Mouse (Mus musculus): ENCODE measurements around the gene Rab21. TPM values are rescaled to one million over a fixed set of nuclear protein-coding genes. Genes with fewer than 3 reads are reported as not detected.

Gene Rab21
- polyA plus RNA-seq (2015; fragmentation: Nextera tagmentation; extraction: Ambion mirVana) = 9.0 and 9.3 TPM in 2 replicates

DNA sequence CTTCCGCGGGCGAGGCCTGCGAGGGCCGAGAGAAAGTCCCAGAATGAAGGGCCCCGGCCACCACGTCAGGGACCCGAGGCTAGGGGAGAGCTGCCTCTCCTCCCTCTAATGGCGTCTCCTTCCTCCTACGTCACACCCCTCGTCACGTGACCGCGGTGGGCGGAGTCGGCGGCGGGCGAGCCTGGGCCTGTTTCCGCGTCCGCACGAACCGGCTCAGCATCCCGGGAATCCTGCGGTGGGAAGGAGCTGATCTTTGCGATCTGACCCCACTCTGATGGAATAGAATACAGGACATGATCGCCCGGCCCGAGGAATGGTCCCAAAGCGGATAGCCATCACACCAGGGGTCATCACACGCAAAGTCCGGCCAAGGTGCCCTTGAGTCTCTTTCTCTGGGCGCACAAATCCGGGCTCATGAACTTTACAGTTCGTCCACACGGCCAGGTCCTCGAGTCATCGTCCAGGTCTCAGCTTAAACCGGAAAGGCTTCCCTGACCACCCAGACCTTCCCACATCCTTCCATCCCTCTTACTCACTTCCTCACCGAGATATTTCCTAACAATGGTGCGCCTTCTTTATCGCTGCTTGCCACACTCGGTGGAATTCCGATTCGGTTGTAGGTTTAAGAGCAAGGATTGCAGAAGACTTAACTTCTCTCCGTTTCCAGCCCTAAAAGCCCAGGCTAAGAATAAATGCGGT lies at the start of gene Rab21:
Rab21 (minus strand) TSS at position 122 of the 699 bp plus-strand sequence.
- Histone ChIP-seq H3K27me3 (no peaks in the 10 kb centered on the region), H3K4me1 (replicated peaks) (peaks cover 43% of the 10 kb centered on the region), H3K4me2 (peak within 1 kb of the TSS; percentile 78), H3K9ac (peak within 1 kb of the TSS; percentile 96), H3K36me3 (no peaks in the 10 kb centered on the region), H3K9me3 (no peaks in the 10 kb centered on the region), H3K27ac (replicated peaks) (peak within 1 kb of the TSS; percentile 97), H3K4me3 (peak within 1 kb of the TSS; percentile 96)
- under 1% methylated on average over 47 of the region's 48 CpGs for WGBS
- peak; percentile 94 for ATAC-seq (ENCODE audit: low read depth)

DNA sequence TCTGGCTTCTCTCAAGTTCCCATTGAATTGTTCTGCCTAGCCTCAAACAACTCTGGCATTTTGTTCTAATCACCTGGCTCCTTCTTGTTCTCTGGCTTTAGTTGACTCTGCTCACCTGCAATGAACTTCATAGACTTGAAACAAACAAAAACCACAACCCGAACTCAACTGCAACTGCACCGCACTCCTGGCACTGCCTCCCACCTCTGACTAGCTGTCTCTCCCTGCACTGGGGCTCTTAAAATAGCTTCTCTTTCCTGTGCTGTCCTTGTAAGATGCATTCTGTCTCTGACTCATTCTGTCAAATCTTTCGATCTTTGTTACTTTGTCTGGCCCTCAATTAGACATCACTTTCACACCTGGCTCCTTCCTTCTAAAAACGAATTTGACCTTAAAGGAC lies 47.8 kb upstream of the Rab21 start:
- WGBS = 89% methylated on average over 4 of the region's 4 CpGs
- H3K27ac ChIP-seq (replicated peaks) = 0 out of 2 replicates have a peak overlapping the region, but pooled peaks have one; percentile 95
- peaks cover 12% of the 10 kb centered on the region for H3K36me3 ChIP-seq
- peaks cover 27% of the 10 kb centered on the region for H3K4me1 ChIP-seq (replicated peaks)
- H3K4me2 ChIP-seq = peak overlapping the region; percentile 79
- no peaks in the 10 kb centered on the region for H3K9me3 ChIP-seq
- ATAC-seq (ENCODE audit: low read depth) = no peak
- H3K27me3 ChIP-seq = no peaks in the 10 kb centered on the region
- H3K4me3 ChIP-seq = peak overlapping the region; percentile 63
- H3K9ac ChIP-seq = peak overlapping the region; percentile 71; the same call in 1 of the 2 replicates

DNA sequence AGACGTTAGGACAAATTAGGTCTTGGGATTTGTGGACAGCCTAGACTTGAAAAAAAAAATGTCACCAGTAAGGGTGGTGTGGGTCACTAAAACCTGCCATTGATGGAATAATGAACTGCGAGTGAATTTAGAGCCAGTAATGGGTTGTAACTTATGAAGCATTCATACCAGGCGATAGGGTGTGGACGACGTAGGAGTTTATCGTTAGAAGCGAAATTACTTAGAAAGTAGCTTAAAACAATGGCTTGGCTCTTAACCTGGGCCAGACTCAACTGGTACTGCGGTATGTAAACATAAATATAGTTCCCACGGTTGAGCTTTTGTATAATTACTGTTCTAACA lies 47.2 kb upstream of the Rab21 start:
- no peak for ATAC-seq (ENCODE audit: low read depth)

DNA sequence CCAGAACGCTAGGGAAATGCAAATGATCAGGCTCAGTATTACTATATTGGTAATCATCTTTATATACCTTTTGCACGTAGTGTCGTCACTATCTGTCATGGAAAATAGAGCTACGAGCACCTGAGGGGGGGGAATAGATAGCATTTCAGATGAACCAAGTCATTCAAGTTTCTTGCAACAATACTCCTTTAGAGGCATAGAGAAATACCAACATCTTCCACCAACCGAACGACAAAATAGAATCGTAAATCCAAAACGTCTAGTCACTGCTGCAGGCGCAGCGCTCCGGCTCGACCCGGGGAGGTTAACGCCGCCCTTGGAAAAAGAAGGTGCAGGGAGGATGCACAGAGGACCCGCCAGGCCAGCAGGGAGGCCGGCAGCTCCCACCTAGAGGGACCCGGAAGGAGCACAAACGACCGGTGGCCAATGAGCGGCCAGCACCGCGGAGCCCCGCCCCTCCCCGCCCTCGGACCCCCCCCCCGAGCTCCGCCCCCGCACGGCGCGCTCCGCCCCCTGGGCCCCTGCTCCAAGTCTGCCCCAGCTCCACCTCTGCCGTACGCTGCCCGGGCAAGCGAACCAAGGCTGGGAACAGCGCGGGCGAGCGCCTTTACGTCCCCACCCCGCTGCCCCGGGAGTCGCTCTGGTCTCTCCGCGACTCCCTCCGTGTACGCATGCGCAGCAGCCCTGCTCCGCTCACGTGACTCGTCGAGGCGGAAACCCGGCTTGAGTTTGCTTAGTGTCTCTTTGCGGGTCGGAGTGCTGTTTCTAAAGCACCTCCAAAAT lies 46.6 kb upstream of the Rab21 start, which contains the start of gene Tmem19:
Tmem19 (minus strand) TSS at position 662 of the 783 bp plus-strand sequence.
- peaks cover 19% of the 10 kb centered on the region for H3K36me3 ChIP-seq
- H3K4me3 ChIP-seq = peak within 1 kb of the TSS; percentile 63
- peaks cover 27% of the 10 kb centered on the region for H3K4me1 ChIP-seq (replicated peaks)
- no peaks in the 10 kb centered on the region for H3K9me3 ChIP-seq
- peak within 1 kb of the TSS; percentile 79 for H3K4me2 ChIP-seq
- peak within 1 kb of the TSS; percentile 71 for H3K9ac ChIP-seq
- no peaks in the 10 kb centered on the region for H3K27me3 ChIP-seq
- peak within 1 kb of the TSS; percentile 95 for H3K27ac ChIP-seq (replicated peaks)
- WGBS = under 1% methylated on average over 56 of the region's 58 CpGs
- ATAC-seq (ENCODE audit: low read depth) = peak; percentile 99

More for the DNA sequence above, 47.2 kb upstream of the Rab21 start:
- H3K4me3 ChIP-seq = peak overlapping the region; percentile 63
- H3K4me1 ChIP-seq (replicated peaks) = peaks cover 27% of the 10 kb centered on the region
- H3K9me3 ChIP-seq = no peaks in the 10 kb centered on the region
- no peaks in the 10 kb centered on the region for H3K27me3 ChIP-seq
- H3K9ac ChIP-seq = peak overlapping the region; percentile 71
- H3K4me2 ChIP-seq = peak overlapping the region; percentile 79
- peaks cover 15% of the 10 kb centered on the region for H3K36me3 ChIP-seq
- peak overlapping the region; percentile 95 for H3K27ac ChIP-seq (replicated peaks)
- 7% methylated on average over 9 of the region's 9 CpGs for WGBS

DNA sequence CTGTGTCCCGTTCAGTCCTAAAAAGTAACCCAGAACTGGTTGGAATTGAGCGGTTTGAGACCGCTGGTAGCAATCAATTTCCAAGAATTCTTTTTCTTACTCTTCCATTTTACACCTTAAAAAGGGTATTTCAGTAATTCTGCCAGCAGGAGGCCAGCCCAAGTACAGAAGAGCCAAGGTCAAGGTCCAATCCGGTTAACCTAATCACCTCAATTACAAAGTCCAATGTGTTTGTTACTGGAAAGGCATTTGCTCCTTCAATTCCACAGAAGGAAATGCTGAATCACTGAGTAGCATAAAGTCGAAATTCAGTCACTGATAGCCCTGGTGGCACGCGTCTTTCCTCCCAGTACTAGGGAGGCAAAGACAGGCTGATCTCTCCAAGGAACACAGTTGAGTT lies 43.7 kb upstream of the Rab21 start:
- H3K36me3 ChIP-seq = peaks cover 37% of the 10 kb centered on the region
- H3K27ac ChIP-seq (replicated peaks) = no peak overlapping the region
- 91% methylated on average over 7 of the region's 7 CpGs for WGBS
- no peak overlapping the region for H3K9ac ChIP-seq
- H3K9me3 ChIP-seq = no peaks in the 10 kb centered on the region
- no peak for ATAC-seq (ENCODE audit: low read depth)
- H3K4me1 ChIP-seq (replicated peaks) = peaks cover 27% of the 10 kb centered on the region
- H3K4me3 ChIP-seq = no peak overlapping the region
- no peaks in the 10 kb centered on the region for H3K27me3 ChIP-seq
- H3K4me2 ChIP-seq = no peak overlapping the region

DNA sequence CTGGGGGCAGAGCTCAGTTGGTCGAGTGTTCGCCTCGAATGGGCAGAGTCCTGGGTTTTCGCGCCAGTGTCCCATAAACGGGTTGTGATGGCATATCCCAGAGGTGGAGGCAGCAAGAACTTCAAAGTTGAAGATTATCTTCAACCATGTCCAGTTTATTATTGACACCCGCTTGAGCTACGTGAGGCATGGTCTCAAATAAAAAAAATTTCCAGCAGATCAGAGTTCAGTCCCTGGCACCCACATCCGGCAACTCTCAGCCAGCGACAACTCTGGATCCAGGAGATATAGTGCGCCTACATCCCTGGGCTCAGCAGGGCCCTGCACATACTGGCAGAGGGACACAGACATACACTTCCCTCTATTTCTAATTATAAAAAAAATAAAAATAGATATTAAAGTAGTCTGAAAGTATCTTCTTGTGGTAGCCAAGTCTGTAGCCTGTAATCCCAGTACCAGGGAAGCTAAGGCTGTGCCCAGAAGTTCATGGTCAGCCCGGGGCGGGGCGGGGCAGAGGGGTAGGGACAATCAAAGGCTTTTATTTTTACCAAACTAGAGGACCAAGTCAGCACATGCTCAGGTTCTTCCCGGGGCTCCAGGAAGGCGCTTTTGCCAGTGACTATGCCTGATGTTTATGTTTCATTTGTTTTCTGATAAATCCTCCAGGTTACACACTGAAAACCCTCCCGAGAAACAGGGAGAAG lies 43.0 kb upstream of the Rab21 start:
- Histone ChIP-seq H3K4me2 (no peak overlapping the region), H3K4me3 (no peak overlapping the region), H3K36me3 (peaks cover 37% of the 10 kb centered on the region), H3K9ac (no peak overlapping the region), H3K27me3 (no peaks in the 10 kb centered on the region), H3K4me1 (replicated peaks) (peaks cover 27% of the 10 kb centered on the region), H3K27ac (replicated peaks) (no peak overlapping the region), H3K9me3 (no peaks in the 10 kb centered on the region)
- no peak for ATAC-seq (ENCODE audit: low read depth)
- WGBS = 93% methylated on average over 17 of the region's 17 CpGs

DNA sequence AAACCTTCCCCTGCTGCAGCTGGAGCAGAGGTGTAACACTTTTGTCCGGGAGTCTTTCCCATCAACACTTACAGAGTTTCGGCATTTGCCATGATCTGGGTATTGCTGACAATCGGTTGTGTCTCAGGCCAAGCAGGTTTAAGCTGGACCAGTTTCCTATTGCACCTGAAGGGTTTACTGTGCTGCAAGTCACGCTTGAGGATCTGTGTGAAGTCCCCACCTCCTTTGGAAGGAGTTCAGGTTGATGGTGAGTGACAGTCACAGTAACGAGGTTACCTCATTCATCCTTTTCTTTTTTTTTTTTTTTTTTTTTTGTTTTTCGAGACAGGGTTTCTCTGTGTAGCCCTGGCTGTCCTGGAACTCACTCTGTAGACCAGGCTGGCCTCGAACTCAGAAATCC lies 40.7 kb upstream of the Rab21 start:
- H3K4me1 ChIP-seq (replicated peaks) = peaks cover 13% of the 10 kb centered on the region
- no peaks in the 10 kb centered on the region for H3K9me3 ChIP-seq
- 94% methylated on average over 6 of the region's 7 CpGs for WGBS
- no peak overlapping the region for H3K9ac ChIP-seq
- no peak overlapping the region for H3K4me2 ChIP-seq
- H3K27ac ChIP-seq (replicated peaks) = no peak overlapping the region
- no peak overlapping the region for H3K4me3 ChIP-seq
- H3K36me3 ChIP-seq = peaks cover 37% of the 10 kb centered on the region
- H3K27me3 ChIP-seq = no peaks in the 10 kb centered on the region
- ATAC-seq (ENCODE audit: low read depth) = no peak

DNA sequence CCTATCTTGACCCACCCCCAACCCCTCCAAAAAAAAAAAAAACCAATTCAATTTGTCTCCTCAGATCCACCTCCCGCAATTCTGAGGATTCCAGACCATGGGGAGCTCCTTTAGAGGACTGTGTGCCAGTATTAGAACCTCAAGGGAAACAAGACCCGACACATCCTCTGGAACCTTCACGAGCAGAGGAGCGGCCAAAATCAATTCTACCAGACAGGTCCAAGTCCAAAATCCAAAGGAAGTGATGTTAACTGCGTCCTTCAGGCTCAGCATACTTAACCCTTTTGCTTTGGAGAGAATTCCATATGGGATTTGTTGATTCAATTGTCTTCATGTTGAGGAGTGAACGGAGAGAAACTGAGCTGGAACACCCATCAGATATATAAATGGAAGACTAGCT lies 39.6 kb upstream of the Rab21 start:
- Histone ChIP-seq H3K27ac (replicated peaks) (no peak overlapping the region), H3K9ac (no peak overlapping the region), H3K27me3 (no peaks in the 10 kb centered on the region), H3K4me2 (no peak overlapping the region), H3K4me1 (replicated peaks) (0 out of 2 replicates have a peak, but pooled peaks cover 2% of the 10 kb centered on the region), H3K36me3 (peaks cover 37% of the 10 kb centered on the region), H3K4me3 (no peak overlapping the region), H3K9me3 (no peaks in the 10 kb centered on the region)
- no peak for ATAC-seq (ENCODE audit: low read depth)
- WGBS = 92% methylated on average over 6 of the region's 6 CpGs

DNA sequence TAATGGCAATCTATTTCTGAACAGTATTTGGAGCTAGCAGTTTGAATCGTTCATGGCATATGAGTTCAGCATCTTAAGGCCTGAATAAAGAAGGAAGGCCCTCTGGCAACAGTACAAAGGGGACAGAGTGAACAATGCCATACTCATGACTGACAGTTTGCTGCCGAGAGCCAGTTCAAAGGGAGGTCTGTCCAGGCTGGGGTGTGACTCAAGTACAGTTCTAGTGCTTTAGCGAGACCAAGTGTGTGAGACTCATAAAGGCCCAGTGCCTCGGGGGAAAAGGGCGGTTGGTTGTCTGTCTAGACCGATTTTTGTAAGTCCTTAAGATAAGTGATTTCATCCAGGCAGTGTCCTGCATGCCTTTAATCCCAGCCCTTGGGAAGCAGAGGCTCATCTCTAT lies 39.2 kb upstream of the Rab21 start:
- Histone ChIP-seq H3K4me3 (no peak overlapping the region), H3K27me3 (no peaks in the 10 kb centered on the region), H3K4me1 (replicated peaks) (no peaks in the 10 kb centered on the region), H3K9ac (no peak overlapping the region), H3K9me3 (no peaks in the 10 kb centered on the region), H3K4me2 (no peak overlapping the region), H3K36me3 (peaks cover 37% of the 10 kb centered on the region), H3K27ac (replicated peaks) (no peak overlapping the region)
- ATAC-seq (ENCODE audit: low read depth) = no peak
- 64% methylated on average over 6 of the region's 6 CpGs for WGBS

DNA sequence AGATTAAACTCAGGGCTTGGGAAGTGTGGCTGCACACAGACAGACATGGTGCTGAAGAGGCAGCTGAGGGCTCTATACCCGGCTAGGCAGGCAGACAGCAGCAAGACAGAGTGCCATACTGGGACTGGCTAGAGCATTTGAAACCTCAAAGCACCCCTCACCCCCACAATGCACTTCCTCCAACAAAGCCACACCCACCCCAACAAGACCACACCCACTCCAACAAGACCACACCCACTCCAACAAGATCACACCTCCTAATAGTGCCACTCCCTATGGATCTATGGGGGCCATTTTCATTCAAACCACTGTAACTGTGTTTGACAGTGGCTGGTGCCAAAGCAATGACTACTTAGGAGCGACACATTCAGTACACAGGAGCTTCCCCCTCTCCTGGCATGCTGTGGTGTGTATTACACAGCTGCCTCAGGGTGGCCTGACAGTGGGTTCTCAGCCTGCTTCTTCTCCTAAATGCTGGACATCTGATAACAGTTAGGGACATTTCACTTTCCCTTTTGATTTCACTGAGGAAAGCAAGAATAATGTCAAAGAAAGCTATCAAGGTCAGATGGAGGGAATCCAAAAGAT lies 35.5 kb upstream of the Rab21 start:
- H3K36me3 ChIP-seq = peaks cover 18% of the 10 kb centered on the region
- ATAC-seq (ENCODE audit: low read depth) = no peak
- H3K4me2 ChIP-seq = no peak overlapping the region
- H3K27ac ChIP-seq (replicated peaks) = no peak overlapping the region
- no peaks in the 10 kb centered on the region for H3K4me1 ChIP-seq (replicated peaks)
- 78% methylated on average over 2 of the region's 2 CpGs for WGBS
- H3K4me3 ChIP-seq = no peak overlapping the region
- H3K9ac ChIP-seq = no peak overlapping the region
- no peaks in the 10 kb centered on the region for H3K27me3 ChIP-seq
- no peaks in the 10 kb centered on the region for H3K9me3 ChIP-seq

DNA sequence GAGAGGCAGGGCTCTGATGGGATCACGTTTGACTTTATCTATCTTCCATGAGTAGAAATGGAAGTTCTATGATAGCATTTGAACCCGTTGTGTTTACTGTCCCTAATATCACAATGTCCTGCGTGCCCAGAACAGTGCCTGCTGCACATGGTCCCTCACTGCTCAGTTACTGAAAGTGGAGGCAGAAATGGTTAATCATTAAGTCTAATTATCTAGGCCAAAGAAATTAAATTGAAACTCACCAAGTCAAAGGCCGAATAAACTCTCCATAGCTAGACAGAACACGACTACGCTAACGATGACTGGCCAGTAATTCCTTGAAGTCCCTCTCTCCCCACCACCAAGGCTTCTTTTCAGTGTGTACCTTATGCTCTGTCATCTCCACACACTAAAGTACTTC lies 34.1 kb upstream of the Rab21 start:
- H3K9ac ChIP-seq = no peak overlapping the region
- peaks cover 23% of the 10 kb centered on the region for H3K36me3 ChIP-seq
- no peaks in the 10 kb centered on the region for H3K4me1 ChIP-seq (replicated peaks)
- no peak overlapping the region for H3K4me2 ChIP-seq
- H3K4me3 ChIP-seq = no peak overlapping the region
- 90% methylated on average over 7 of the region's 7 CpGs for WGBS
- no peak for ATAC-seq (ENCODE audit: low read depth)
- H3K27me3 ChIP-seq = no peaks in the 10 kb centered on the region
- no peak overlapping the region for H3K27ac ChIP-seq (replicated peaks)
- no peaks in the 10 kb centered on the region for H3K9me3 ChIP-seq

DNA sequence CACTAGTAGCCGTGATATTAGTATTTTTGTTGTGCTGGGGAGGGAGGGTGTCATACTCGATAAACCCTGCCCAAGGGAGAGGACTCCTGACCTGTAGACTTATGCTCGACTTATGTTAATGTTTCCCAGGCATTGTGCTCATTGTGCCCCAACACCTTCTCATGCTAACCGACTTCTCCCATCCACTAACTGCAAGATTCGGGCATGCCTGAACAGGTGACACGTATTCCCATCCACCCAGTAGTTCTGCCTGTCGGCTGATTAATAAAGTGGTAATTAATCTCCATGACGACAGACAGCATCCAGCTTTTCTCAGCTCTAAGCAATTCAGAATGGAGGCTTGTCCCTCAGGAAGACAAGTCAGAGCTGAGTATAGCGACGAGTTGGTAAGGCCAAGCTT lies 33.6 kb upstream of the Rab21 start:
- no peak overlapping the region for H3K27ac ChIP-seq (replicated peaks)
- H3K4me1 ChIP-seq (replicated peaks) = no peaks in the 10 kb centered on the region
- H3K9me3 ChIP-seq = no peaks in the 10 kb centered on the region
- no peak overlapping the region for H3K9ac ChIP-seq
- no peak for ATAC-seq (ENCODE audit: low read depth)
- 65% methylated on average over 10 of the region's 10 CpGs for WGBS
- no peak overlapping the region for H3K4me3 ChIP-seq
- H3K4me2 ChIP-seq = no peak overlapping the region
- H3K36me3 ChIP-seq = peaks cover 24% of the 10 kb centered on the region
- H3K27me3 ChIP-seq = no peaks in the 10 kb centered on the region

Measured in neural tube, embryonic 13.5 days (tissue).